Comparison of ENCODE assay signal across 25 mouse cellular contexts in genomic region chr16:57175751-57176150, GRCm38 (mm10). TPM values are rescaled to one million over a fixed set of nuclear protein-coding genes. Genes with fewer than 3 reads are reported as not detected.
DNase-seq lines count a peak whose midpoint lies in the region; ATAC-seq and TF ChIP-seq lines count a peak whose summit lies in the region.
"Had no signal": no experiment of that assay in that cellular context is flagged by ENCODE, and none has a peak within 500 bp of the region (broad histone marks: within the 10 kb centered on the region; RNA-seq: fewer than 3 reads in every experiment).

No protein-coding gene starts in this region.

- peak; percentile 45; the same call in 1 of the 2 replicates for ATAC-seq in liver, embryonic 16.5 days (ENCODE audit: low read depth)
- no peak for ATAC-seq in liver, postnatal 0 days
- ATAC-seq: forebrain, embryonic 15.5 days; intestine, embryonic 15.5 days; Patski had no signal

- no peaks in the 10 kb centered on the region for H3K27me3 ChIP-seq in liver, embryonic 16.5 days (ENCODE audit: control insufficient read depth, insufficient read depth, low read depth, low read length)
- H3K27me3 ChIP-seq in liver, postnatal 0 days (ENCODE audit: insufficient read depth, low read length): no peaks in the 10 kb centered on the region
- H3K27me3 ChIP-seq: embryonic facial prominence, embryonic 12.5 days; embryonic facial prominence, embryonic 15.5 days; forebrain, embryonic 15.5 days; intestine, embryonic 15.5 days; Patski had no signal

- peak; percentile 60 for DNase-seq in heart, adult 11 months
- DNase-seq in heart, postnatal 4 days: no peak
- DNase-seq in liver, postnatal 0 days: no peak
- no peak for DNase-seq in embryo, embryonic 10 days (ENCODE audit: low spot score)
- DNase-seq in thymus, adult 18-20 months: no peak
- DNase-seq in cerebellum, adult 8-10 months: no peak
- DNase-seq: adrenal gland, adult 2 months; adrenal gland, postnatal 14 days; cerebellum, adult 11-12 months; cerebellum, adult 9-10 months; cerebellum, postnatal 14 days; gastrocnemius, postnatal 25 days; kidney, adult 11 months had no signal

- H3K9me3 ChIP-seq in liver, embryonic 16.5 days (replicated peaks; ENCODE audit: control insufficient read depth, low read length): no peaks in the 10 kb centered on the region
- no peaks in the 10 kb centered on the region for H3K9me3 ChIP-seq in liver, postnatal 0 days (ENCODE audit: low read length)
- H3K9me3 ChIP-seq: embryonic facial prominence, embryonic 12.5 days; embryonic facial prominence, embryonic 15.5 days; forebrain, embryonic 15.5 days; G1E; hindbrain, embryonic 10.5 days; intestine, embryonic 15.5 days had no signal

- H3K4me1 ChIP-seq in liver, embryonic 16.5 days (ENCODE audit: control insufficient read depth, low read depth, low read length): no peaks in the 10 kb centered on the region
- H3K4me1 ChIP-seq in liver, postnatal 0 days (ENCODE audit: insufficient read depth): no peaks in the 10 kb centered on the region
- H3K4me1 ChIP-seq in bone marrow macrophage, adult 2 months (ENCODE audit: control insufficient read depth, insufficient read depth, low read length): peaks cover 17% of the 10 kb centered on the region
- H3K4me1 ChIP-seq: embryonic facial prominence, embryonic 12.5 days; embryonic facial prominence, embryonic 15.5 days; intestine, embryonic 15.5 days had no signal

- TF ChIP-seq POLR2A in bone marrow macrophage, adult 2 months (IDR thresholded peaks at IDR 0.05; ENCODE audit: borderline replicate concordance, low read depth, low read length): no peak

- no peak overlapping the region for H3K4me3 ChIP-seq in liver, embryonic 16.5 days (ENCODE audit: low read depth, low read length)
- no peak overlapping the region for H3K4me3 ChIP-seq in liver, postnatal 0 days (ENCODE audit: low read depth, low read length)
- H3K4me3 ChIP-seq in bone marrow macrophage, adult 2 months (ENCODE audit: insufficient read depth, low read length): no peak overlapping the region
- H3K4me3 ChIP-seq: embryonic facial prominence, embryonic 12.5 days; embryonic facial prominence, embryonic 15.5 days; forebrain, embryonic 15.5 days; heart, adult 2 months; hindbrain, embryonic 10.5 days; intestine, embryonic 15.5 days had no signal

- TF ChIP-seq EP300 in liver, postnatal 0 days (IDR thresholded peaks at IDR 0.05; ENCODE audit: low read depth): no peak

- no peak overlapping the region for H3K9ac ChIP-seq in liver, embryonic 16.5 days (ENCODE audit: low read depth, low read length)
- H3K9ac ChIP-seq in liver, postnatal 0 days (replicated peaks): no peak overlapping the region
- H3K9ac ChIP-seq: embryonic facial prominence, embryonic 12.5 days; embryonic facial prominence, embryonic 15.5 days; forebrain, embryonic 15.5 days; hindbrain, embryonic 14.5 days; intestine, embryonic 15.5 days had no signal

- 64% methylated on average over 2 of the region's 2 CpGs for WGBS in liver, embryonic 16.5 days (ENCODE audit: insufficient replicate concordance)
- 82% methylated on average over 2 of the region's 2 CpGs for WGBS in liver, postnatal 0 days (ENCODE audit: insufficient replicate concordance)

- H3K4me2 ChIP-seq in liver, embryonic 16.5 days (ENCODE audit: low read depth, low read length): no peak overlapping the region
- no peak overlapping the region for H3K4me2 ChIP-seq in liver, postnatal 0 days (ENCODE audit: low read depth, low read length)
- H3K4me2 ChIP-seq: embryonic facial prominence, embryonic 12.5 days; embryonic facial prominence, embryonic 15.5 days; forebrain, embryonic 15.5 days; heart, embryonic 11.5 days; hindbrain, embryonic 14.5 days; intestine, embryonic 15.5 days had no signal

- TF ChIP-seq CTCF in liver, postnatal 0 days (IDR thresholded peaks at IDR 0.05; ENCODE audit: low read depth): no peak
- TF ChIP-seq CTCF in bone marrow macrophage, adult 2 months (IDR thresholded peaks at IDR 0.05; ENCODE audit: low read depth, low read length): no peak

- no peak overlapping the region for H3K27ac ChIP-seq in liver, embryonic 16.5 days (ENCODE audit: low read length)
- H3K27ac ChIP-seq in liver, postnatal 0 days (ENCODE audit: low read depth): no peak overlapping the region
- H3K27ac ChIP-seq in bone marrow macrophage, adult 2 months (ENCODE audit: insufficient read depth, low read depth, low read length): peak overlapping the region; percentile 34
- H3K27ac ChIP-seq: embryonic facial prominence, embryonic 12.5 days; embryonic facial prominence, embryonic 15.5 days; forebrain, embryonic 15.5 days; heart, adult 2 months; hindbrain, embryonic 10.5 days; hindbrain, embryonic 14.5 days; intestine, embryonic 15.5 days had no signal

- H3K36me3 ChIP-seq in liver, embryonic 16.5 days (ENCODE audit: control insufficient read depth, insufficient read depth): no peaks in the 10 kb centered on the region
- peaks cover 20% of the 10 kb centered on the region; the same call in 1 of the 2 replicates for H3K36me3 ChIP-seq in liver, postnatal 0 days (replicated peaks; ENCODE audit: insufficient read depth, low read length)

RNA-seq across cellular contexts. Expression of gene Nit2, which starts 8.6 kb away (rescaled TPM):
- total RNA-seq in heart, postnatal 4 days (2021): 10 to 100 TPM; 27.7 to 29.0 TPM
- 47.4 and 48.0 TPM in 2 replicates for polyA plus RNA-seq in liver, embryonic 16.5 days (2015; fragmentation: Nextera tagmentation; extraction: Ambion mirVana)
- 69.3 and 74.2 TPM in 2 replicates for polyA plus RNA-seq in liver, postnatal 0 days (2015; fragmentation: Nextera tagmentation; extraction: Ambion mirVana)
- 30.5 and 37.8 TPM in 2 replicates for polyA plus RNA-seq in bone marrow macrophage, adult 2 months (2012; ENCODE audit: insufficient read depth, insufficient read length, missing spikeins)

RNA-seq across cellular contexts. Expression of gene Tomm70a, which starts 54.2 kb away (rescaled TPM):
- total RNA-seq in heart, postnatal 4 days (2021): 10 to 100 TPM; 59.8 to 62.8 TPM
- 18.3 and 19.5 TPM in 2 replicates for polyA plus RNA-seq in liver, embryonic 16.5 days (2015; fragmentation: Nextera tagmentation; extraction: Ambion mirVana)
- 27.6 and 29.9 TPM in 2 replicates for polyA plus RNA-seq in liver, postnatal 0 days (2015; fragmentation: Nextera tagmentation; extraction: Ambion mirVana)
- 20.3 and 20.8 TPM in 2 replicates for polyA plus RNA-seq in bone marrow macrophage, adult 2 months (2012; ENCODE audit: insufficient read depth, insufficient read length, missing spikeins)

RNA-seq across cellular contexts. Expression of gene Tbc1d23, which starts 55.6 kb away (rescaled TPM):
- 10 to 100 TPM; 33.4 to 33.8 TPM for total RNA-seq in heart, postnatal 4 days (2021)
- 5.7 and 5.8 TPM in 2 replicates for polyA plus RNA-seq in liver, embryonic 16.5 days (2015; fragmentation: Nextera tagmentation; extraction: Ambion mirVana)
- polyA plus RNA-seq in liver, postnatal 0 days (2015; fragmentation: Nextera tagmentation; extraction: Ambion mirVana): 4.3 and 6.4 TPM in 2 replicates
- polyA plus RNA-seq in bone marrow macrophage, adult 2 months (2012; ENCODE audit: insufficient read depth, insufficient read length, missing spikeins): 83.3 and 91.7 TPM in 2 replicates

Comparison
In these comparisons a context has a peak if more than half of its experiments do, and no peak if none do; other contexts are left out.
1. RNA of gene Tbc1d23, which starts 55.6 kb away (polyA plus RNA-seq): 83.3 to 91.7 TPM in bone marrow macrophage, adult 2 months; 4.3 to 6.4 TPM in liver, postnatal 0 days and 5.7 to 5.8 TPM in liver, embryonic 16.5 days; every median in the first group is over 10 times any median in the second.